Mouse (Mus musculus): Measurements from ENCODE around the gene Fbp2. TPM values are rescaled to one million over a fixed set of nuclear protein-coding genes. Genes with fewer than 3 reads are reported as not detected.

Fbp2 gene
- polyA plus RNA-seq, 1 experiment = 0.20 TPM

DNA sequence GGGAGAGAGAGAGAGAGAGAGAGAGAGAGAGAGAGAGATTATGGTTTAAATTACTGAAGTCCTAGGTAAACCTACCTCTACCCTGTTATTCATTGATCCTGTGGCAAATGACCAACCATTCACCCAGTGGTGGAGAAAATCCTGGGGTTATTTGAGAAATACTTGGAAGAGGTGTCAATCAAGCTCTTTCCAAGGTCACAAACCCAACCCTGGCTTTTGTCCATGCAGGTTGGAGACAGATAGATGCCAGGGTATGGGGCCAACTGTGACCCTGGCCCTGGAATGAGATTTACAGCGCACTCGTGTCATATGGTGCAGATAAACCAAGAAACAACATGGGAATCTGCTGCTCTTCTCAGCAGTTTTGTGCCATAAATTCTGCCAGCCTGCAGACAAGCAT is 25.2 kb upstream of the Fbp2 start:
- Histone ChIP-seq H3K36me3 (ENCODE audit: control insufficient read depth, insufficient read depth) (no peaks in the 10 kb centered on the region), H3K4me3 (no peak overlapping the region), H3K79me2 (ENCODE audit: control insufficient read depth, insufficient read depth) (no peaks in the 10 kb centered on the region), H3K27me3 (ENCODE audit: control insufficient read depth, insufficient read depth, insufficient read length) (peaks cover 18% of the 10 kb centered on the region), H3K4me2 (ENCODE audit: low read depth) (no peak overlapping the region), H3ac (ENCODE audit: control insufficient read depth, insufficient read length) (no peak overlapping the region)
- TF ChIP-seq USF1 (IDR thresholded peaks at IDR 0.05; ENCODE audit: low read depth) = no peak
- TF ChIP-seq CEBPB (IDR thresholded peaks at IDR 0.05; ENCODE audit: insufficient read depth, poor library complexity, severe bottlenecking) = no peak
- no peak for TF ChIP-seq TCF3 (IDR thresholded peaks at IDR 0.05; ENCODE audit: insufficient read length, low read depth)
- no peak for TF ChIP-seq MAX (IDR thresholded peaks at IDR 0.05; ENCODE audit: low read depth)
- no peak for TF ChIP-seq MYOG (IDR thresholded peaks at IDR 0.05; ENCODE audit: control insufficient read depth in 1 of 3, insufficient read depth in 1 of 3, insufficient read length in 2 of 3, low read depth in 2 of 3)
- no peak for TF ChIP-seq POLR2AphosphoS2 (IDR thresholded peaks at IDR 0.05; ENCODE audit: insufficient read length, low read depth)
- TF ChIP-seq POLR2A (IDR thresholded peaks at IDR 0.05; ENCODE audit: insufficient read length, low read depth) = no peak
- TF ChIP-seq TCF12 (IDR thresholded peaks at IDR 0.05; ENCODE audit: insufficient read depth, poor library complexity, severe bottlenecking) = no peak
- no peak for TF ChIP-seq MYOD1 (IDR thresholded peaks at IDR 0.05; ENCODE audit: control insufficient read depth in 1 of 3, insufficient read length in 2 of 3, low read depth in 2 of 3)
- no peak for TF ChIP-seq REST (IDR thresholded peaks at IDR 0.05; ENCODE audit: insufficient read depth, insufficient read length)

DNA sequence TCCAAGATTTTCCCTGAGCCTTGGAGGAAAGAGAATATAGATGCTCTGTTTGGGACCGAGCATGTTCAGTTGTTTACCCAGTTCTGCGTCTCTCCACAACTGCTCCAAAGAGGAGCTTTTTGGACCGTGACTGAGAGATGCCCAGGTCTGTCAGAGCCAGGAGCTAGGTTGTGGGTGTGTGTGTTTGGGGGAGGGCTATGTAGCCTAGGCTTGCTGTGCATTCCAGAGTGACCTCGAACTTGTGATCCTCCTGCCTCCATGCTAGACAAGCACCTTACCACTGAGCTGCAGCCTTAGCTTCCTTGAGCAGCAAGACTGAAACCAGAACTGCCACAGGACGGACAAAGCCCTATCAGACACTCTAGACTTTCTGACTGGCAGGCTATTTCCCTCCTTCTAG is 24.6 kb upstream of the Fbp2 start:
- TF ChIP-seq SRF (IDR thresholded peaks at IDR 0.05; ENCODE audit: control insufficient read depth, insufficient read length, low read depth) (no peak), MYOG (IDR thresholded peaks at IDR 0.05; ENCODE audit: control insufficient read depth in 1 of 3, insufficient read depth in 1 of 3, insufficient read length in 2 of 3, low read depth in 2 of 3) (no peak), E2F4 (IDR thresholded peaks at IDR 0.05; ENCODE audit: insufficient read depth) (no peak), USF1 (IDR thresholded peaks at IDR 0.05; ENCODE audit: low read depth) (no peak), MAX (IDR thresholded peaks at IDR 0.05; ENCODE audit: low read depth) (no peak), CEBPB (IDR thresholded peaks at IDR 0.05; ENCODE audit: insufficient read depth, poor library complexity, severe bottlenecking) (no peak), REST (IDR thresholded peaks at IDR 0.05; ENCODE audit: insufficient read depth, insufficient read length) (no peak), POLR2A (IDR thresholded peaks at IDR 0.05; ENCODE audit: insufficient read length, low read depth) (no peak), POLR2AphosphoS2 (IDR thresholded peaks at IDR 0.05; ENCODE audit: insufficient read length, low read depth) (no peak), TCF3 (IDR thresholded peaks at IDR 0.05; ENCODE audit: insufficient read length, low read depth) (no peak), TCF12 (IDR thresholded peaks at IDR 0.05; ENCODE audit: insufficient read depth, poor library complexity, severe bottlenecking) (no peak), MYOD1 (IDR thresholded peaks at IDR 0.05; ENCODE audit: control insufficient read depth in 1 of 3, insufficient read length in 2 of 3, low read depth in 2 of 3) (no peak)
- Histone ChIP-seq H3ac (ENCODE audit: control insufficient read depth, insufficient read length) (no peak overlapping the region), H3K4me2 (ENCODE audit: low read depth) (no peak overlapping the region), H3K4me3 (no peak overlapping the region), H3K36me3 (ENCODE audit: control insufficient read depth, insufficient read depth) (no peaks in the 10 kb centered on the region), H3K79me2 (ENCODE audit: control insufficient read depth, insufficient read depth) (no peaks in the 10 kb centered on the region), H3K27me3 (ENCODE audit: control insufficient read depth, insufficient read depth, insufficient read length) (peaks cover 13% of the 10 kb centered on the region)

DNA sequence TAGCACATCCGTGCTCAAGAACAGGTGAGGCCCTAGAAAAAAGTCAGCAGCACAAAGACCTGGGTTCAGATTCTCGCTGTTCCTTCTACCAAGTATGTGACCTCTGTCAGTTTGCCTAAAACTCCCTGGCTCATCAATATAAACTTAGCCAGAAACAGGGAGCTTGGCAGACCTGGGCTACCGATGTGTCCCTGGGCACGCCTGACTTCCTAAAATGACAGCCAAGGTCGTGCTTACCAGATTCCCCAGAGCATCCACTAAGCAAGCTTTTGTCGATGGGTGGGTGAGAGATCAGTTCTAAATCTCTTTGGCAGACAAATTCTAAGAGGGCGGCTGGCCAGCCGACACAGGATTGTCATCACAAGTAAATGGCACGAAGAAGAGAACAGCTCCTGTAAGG is 23.1 kb upstream of the Fbp2 start:
- no peaks in the 10 kb centered on the region for H3K36me3 ChIP-seq (ENCODE audit: control insufficient read depth, insufficient read depth)
- H3K4me3 ChIP-seq = no peak overlapping the region
- peaks cover 3% of the 10 kb centered on the region for H3K27me3 ChIP-seq (ENCODE audit: control insufficient read depth, insufficient read depth, insufficient read length)
- TF ChIP-seq MYOD1 (IDR thresholded peaks at IDR 0.05; ENCODE audit: control insufficient read depth in 1 of 3, insufficient read length in 2 of 3, low read depth in 2 of 3) = no peak
- no peak for TF ChIP-seq POLR2A (IDR thresholded peaks at IDR 0.05; ENCODE audit: insufficient read length, low read depth)
- no peak for TF ChIP-seq POLR2AphosphoS2 (IDR thresholded peaks at IDR 0.05; ENCODE audit: insufficient read length, low read depth)
- TF ChIP-seq MYOG (IDR thresholded peaks at IDR 0.05; ENCODE audit: control insufficient read depth in 1 of 3, insufficient read depth in 1 of 3, insufficient read length in 2 of 3, low read depth in 2 of 3) = no peak
- TF ChIP-seq CEBPB (IDR thresholded peaks at IDR 0.05; ENCODE audit: insufficient read depth, poor library complexity, severe bottlenecking) = no peak
- TF ChIP-seq REST (IDR thresholded peaks at IDR 0.05; ENCODE audit: insufficient read depth, insufficient read length) = no peak
- no peak for TF ChIP-seq E2F4 (IDR thresholded peaks at IDR 0.05; ENCODE audit: insufficient read depth)
- no peak for TF ChIP-seq SRF (IDR thresholded peaks at IDR 0.05; ENCODE audit: control insufficient read depth, insufficient read length, low read depth)
- TF ChIP-seq TCF12 (IDR thresholded peaks at IDR 0.05; ENCODE audit: insufficient read depth, poor library complexity, severe bottlenecking) = no peak
- no peak for TF ChIP-seq USF1 (IDR thresholded peaks at IDR 0.05; ENCODE audit: low read depth)
- TF ChIP-seq TCF3 (IDR thresholded peaks at IDR 0.05; ENCODE audit: insufficient read length, low read depth) = no peak
- TF ChIP-seq MAX (IDR thresholded peaks at IDR 0.05; ENCODE audit: low read depth) = no peak
- H3K4me2 ChIP-seq (ENCODE audit: low read depth) = no peak overlapping the region
- no peaks in the 10 kb centered on the region for H3K79me2 ChIP-seq (ENCODE audit: control insufficient read depth, insufficient read depth)
- no peak overlapping the region for H3ac ChIP-seq (ENCODE audit: control insufficient read depth, insufficient read length)

DNA sequence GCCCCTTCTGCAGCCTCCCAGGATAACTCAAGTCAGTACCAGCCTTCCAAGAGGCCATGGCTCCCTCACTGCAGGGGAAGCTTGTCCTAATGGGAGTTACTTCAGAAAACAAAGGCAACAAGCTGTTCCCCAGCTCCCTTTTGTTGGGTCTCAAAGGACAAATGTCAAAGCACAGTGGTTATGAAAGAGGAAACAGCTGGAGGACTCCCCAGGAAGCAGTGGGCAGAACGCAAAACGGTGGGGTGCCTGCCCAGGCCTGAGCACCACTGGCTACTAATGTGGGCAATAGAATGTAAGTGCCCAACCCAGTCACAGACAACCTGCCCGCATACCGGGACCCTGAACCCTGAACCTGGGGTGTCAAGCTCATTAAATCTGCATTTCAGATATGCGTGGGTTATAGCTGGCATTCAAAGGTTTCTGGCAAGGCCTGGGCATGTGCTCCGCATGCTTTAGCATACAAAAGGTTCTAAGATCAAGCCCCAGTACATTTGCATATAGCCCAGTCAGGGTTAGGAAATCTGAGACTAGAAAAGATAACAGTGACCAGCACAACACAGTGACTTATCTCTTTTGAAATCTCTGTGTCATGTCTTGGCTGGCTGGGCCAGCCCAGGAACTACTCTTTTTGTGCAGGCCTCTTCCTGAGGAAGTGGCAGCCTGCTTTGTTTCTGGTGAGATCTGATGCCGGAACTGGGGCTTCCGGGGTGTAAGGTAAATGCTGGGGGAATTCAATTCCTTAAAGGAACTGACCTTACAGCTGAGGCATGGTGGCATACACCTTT is 21.8 kb upstream of the Fbp2 start:
- Histone ChIP-seq H3K4me3 (no peak overlapping the region), H3K27me3 (ENCODE audit: control insufficient read depth, insufficient read depth, insufficient read length) (peaks cover 16% of the 10 kb centered on the region), H3ac (ENCODE audit: control insufficient read depth, insufficient read length) (no peak overlapping the region), H3K36me3 (ENCODE audit: control insufficient read depth, insufficient read depth) (no peaks in the 10 kb centered on the region), H3K79me2 (ENCODE audit: control insufficient read depth, insufficient read depth) (no peaks in the 10 kb centered on the region), H3K4me2 (ENCODE audit: low read depth) (no peak overlapping the region)
- TF ChIP-seq TCF3 (IDR thresholded peaks at IDR 0.05; ENCODE audit: insufficient read length, low read depth) (no peak), MAX (IDR thresholded peaks at IDR 0.05; ENCODE audit: low read depth) (no peak), POLR2AphosphoS2 (IDR thresholded peaks at IDR 0.05; ENCODE audit: insufficient read length, low read depth) (no peak), USF1 (IDR thresholded peaks at IDR 0.05; ENCODE audit: low read depth) (no peak), POLR2A (IDR thresholded peaks at IDR 0.05; ENCODE audit: insufficient read length, low read depth) (no peak), CEBPB (IDR thresholded peaks at IDR 0.05; ENCODE audit: insufficient read depth, poor library complexity, severe bottlenecking) (no peak), SRF (IDR thresholded peaks at IDR 0.05; ENCODE audit: control insufficient read depth, insufficient read length, low read depth) (no peak), MYOD1 (IDR thresholded peaks at IDR 0.05; ENCODE audit: control insufficient read depth in 1 of 3, insufficient read length in 2 of 3, low read depth in 2 of 3) (no peak), REST (IDR thresholded peaks at IDR 0.05; ENCODE audit: insufficient read depth, insufficient read length) (no peak), E2F4 (IDR thresholded peaks at IDR 0.05; ENCODE audit: insufficient read depth) (no peak), MYOG (IDR thresholded peaks at IDR 0.05; ENCODE audit: control insufficient read depth in 1 of 3, insufficient read depth in 1 of 3, insufficient read length in 2 of 3, low read depth in 2 of 3) (no peak), TCF12 (IDR thresholded peaks at IDR 0.05; ENCODE audit: insufficient read depth, poor library complexity, severe bottlenecking) (no peak)

All from myocyte (in vitro differentiated cells).